Mouse (Mus musculus) retina, postnatal 1 day (tissue): Measurements from ENCODE around the gene Pim2.
"Not testable (repeated sequence)": the region's sequence is repeated elsewhere in the genome, so short reads cannot be mapped to it uniquely, and the experiment has no call there.

Experiments
- DNase-seq: peaks from one replicate; pipeline ENCODE4 v3.0.0-alpha.2; 2012

Gene Pim2

GRCm38 (mm10) chrX:7909242-7909641, 31.2 kb downstream of the Pim2 start, which contains the start of gene Gm10490:
Gm10490 (plus strand) TSS chrX:7909542.
- DNase-seq: not testable (repeated sequence)

DNA sequence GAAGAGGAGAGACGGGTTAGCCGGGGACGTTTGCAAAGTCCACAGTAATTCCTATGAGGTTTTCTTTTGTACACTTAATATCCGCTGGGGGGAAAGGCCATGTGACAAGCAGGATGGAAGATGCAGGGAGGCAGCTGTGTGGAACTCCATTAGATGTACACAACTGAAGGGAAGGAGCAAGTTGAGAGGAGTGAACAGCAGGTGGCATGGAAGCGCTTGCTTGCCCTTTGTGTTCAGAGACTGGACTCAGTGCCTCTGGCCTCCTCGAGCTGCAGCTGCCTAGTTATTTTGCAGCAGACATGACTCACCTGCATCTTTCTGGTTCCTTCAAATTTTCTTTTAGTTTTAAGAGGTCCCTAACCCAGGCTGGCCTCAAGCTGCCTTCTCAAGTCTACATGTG, 32.4 kb downstream of the Pim2 start:
- DNase-seq: peak; percentile 17

- DNase-seq: peak; percentile 25
Observed at GRCm38 (mm10) chrX:7915669-7916068, 37.6 kb downstream of the Pim2 start.

GRCm38 (mm10) chrX:7917960-7918359, 39.9 kb downstream of the Pim2 start:
- not testable (repeated sequence) for DNase-seq

- DNase-seq: peak; percentile 88
Observed at GRCm38 (mm10) chrX:7919601-7920383, 41.7 kb downstream of the Pim2 start, which contains the start of gene Pcsk1n. Pcsk1n (plus strand) TSS chrX:7919822.

- peak; percentile 56 for DNase-seq
Observed at GRCm38 (mm10) chrX:7922032-7922431, 44.0 kb downstream of the Pim2 start.

DNA sequence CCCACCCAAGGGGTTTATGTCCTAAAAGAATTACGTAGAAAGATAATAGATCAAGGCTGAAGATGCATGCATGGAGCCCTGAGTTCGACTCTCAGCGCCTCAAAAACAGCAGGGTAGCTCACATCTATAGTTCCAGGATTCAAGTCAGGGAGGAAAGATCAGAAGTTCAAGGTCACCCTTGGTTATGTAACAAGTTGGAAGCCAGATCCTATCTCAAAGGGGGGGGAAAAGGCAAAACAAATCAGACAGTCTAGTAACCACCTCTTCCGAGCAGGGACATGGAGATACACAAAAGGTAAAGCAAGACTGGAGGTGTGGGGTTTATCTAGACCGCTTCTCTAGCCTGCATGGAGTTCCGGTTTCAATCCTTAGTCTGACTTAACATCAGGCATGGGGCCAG, 48.2 kb downstream of the Pim2 start:
- DNase-seq: no peak

DNA sequence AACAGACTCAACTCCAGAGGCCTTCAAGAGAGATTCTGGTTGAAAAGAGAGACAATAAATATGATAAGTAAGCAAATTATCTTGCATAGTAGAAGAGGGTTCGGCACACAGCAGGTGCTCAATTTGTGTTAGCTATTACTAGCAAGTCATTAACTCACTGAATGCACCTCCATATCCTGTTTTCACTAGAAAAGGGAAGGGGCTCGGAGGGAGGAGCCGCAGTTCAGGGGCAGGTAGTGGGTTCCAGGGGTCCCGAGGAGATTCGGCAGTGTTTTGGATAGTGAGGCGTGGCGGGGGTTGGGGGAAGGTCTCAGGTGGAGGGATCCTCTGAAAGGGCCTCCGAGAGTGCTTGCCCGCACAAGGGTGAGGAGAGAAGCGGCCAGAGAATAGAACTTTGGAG, 49.1 kb downstream of the Pim2 start:
- no peak for DNase-seq

DNA sequence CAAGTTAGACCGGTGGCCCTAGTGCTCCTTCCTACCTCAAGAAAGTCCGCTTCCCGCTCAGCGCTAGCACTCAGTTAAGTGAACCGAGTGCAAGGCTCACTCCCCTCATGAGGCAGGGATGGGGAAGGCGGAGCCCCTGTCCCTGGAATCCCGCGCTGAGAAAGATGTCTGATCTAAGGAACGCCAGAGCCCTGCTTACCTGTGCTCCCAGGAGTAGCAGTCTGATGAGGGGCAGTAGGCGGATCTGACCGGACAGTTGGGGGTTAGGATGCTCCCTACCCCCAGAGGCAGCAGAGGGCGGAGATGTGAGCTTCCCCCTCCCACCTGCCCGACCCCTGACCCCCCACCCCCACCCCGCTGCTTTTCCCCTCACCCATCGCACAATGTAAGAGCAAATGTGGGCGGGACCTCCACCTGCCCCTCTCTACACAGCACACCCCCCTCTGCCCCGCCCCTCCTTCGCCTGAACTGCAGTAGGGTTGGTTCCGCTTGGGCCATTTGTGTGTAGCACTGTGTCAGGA, 50.3 kb downstream of the Pim2 start, which contains the start of gene Eras:
TSS of gene Eras (minus strand) at position 338 of the 521 bp plus-strand sequence.
- DNase-seq: no peak
